Mouse (Mus musculus): ENCODE measurements around the gene Kcnj15. TPM values are rescaled to one million over a fixed set of nuclear protein-coding genes. Genes with fewer than 3 reads are reported as not detected.

Kcnj15 gene
- total and polyA plus RNA-seq, 3 experiments: 0.22 TPM; not detected in 2

DNA sequence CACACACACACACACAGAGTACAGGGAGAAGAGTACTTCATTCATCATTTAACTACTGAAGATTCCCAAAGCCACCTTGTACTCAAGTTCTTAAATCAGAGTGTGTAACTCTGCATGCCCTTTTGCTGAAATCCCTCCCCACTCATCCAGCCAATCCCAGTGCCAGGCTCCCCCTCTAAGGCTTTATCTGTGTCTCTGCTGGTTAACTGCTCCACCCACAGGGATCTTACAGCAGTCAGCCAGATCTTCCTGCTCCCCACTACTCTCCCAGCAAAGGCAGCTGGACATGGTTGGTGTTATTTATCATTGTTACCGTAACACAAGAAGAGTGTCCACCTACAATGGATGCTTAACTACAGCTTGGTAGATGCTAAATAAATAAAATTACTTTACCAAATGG is 14.0 kb upstream of the Kcnj15 start:
- Histone ChIP-seq H3K27me3 (ENCODE audit: insufficient read depth, low read length) (no peaks in the 10 kb centered on the region), H3K36me3 (replicated peaks) (no peaks in the 10 kb centered on the region), H3K4me1 (ENCODE audit: insufficient read depth, low read depth, low read length) (no peaks in the 10 kb centered on the region), H3K4me3 (ENCODE audit: low read depth, low read length) (no peak overlapping the region), H3K9me3 (replicated peaks) (no peaks in the 10 kb centered on the region)
- ATAC-seq (ENCODE audit: extremely low read depth, insufficient number of reproducible peaks, low FRiP score, poor library complexity, severe bottlenecking) (no peak), DNase-seq (ENCODE audit: low spot score) (no peak)
- TF ChIP-seq GATA2 (IDR thresholded peaks at IDR 0.05; ENCODE audit: borderline replicate concordance, low read depth, low read length): no peak
- TF ChIP-seq GATA1 (IDR thresholded peaks at IDR 0.05; ENCODE audit: borderline replicate concordance, low read length): no peak
- TF ChIP-seq TAL1 (conservative IDR thresholded peaks at IDR 0.05; ENCODE audit: low read depth, low read length): no peak
- no peak for TF ChIP-seq POLR2AphosphoS5 (IDR thresholded peaks at IDR 0.05; ENCODE audit: insufficient replicate concordance, low read depth, low read length)
- no peak for TF ChIP-seq CTCF (IDR thresholded peaks at IDR 0.05; ENCODE audit: low read depth, low read length)

- Histone ChIP-seq H3K4me3 (ENCODE audit: low read depth, low read length) (no peak overlapping the region), H3K27me3 (ENCODE audit: insufficient read depth, low read length) (no peaks in the 10 kb centered on the region), H3K9me3 (replicated peaks) (no peaks in the 10 kb centered on the region), H3K36me3 (replicated peaks) (no peaks in the 10 kb centered on the region), H3K4me1 (ENCODE audit: insufficient read depth, low read depth, low read length) (no peaks in the 10 kb centered on the region)
- no peak for ATAC-seq (ENCODE audit: extremely low read depth, insufficient number of reproducible peaks, low FRiP score, poor library complexity, severe bottlenecking)
- no peak for TF ChIP-seq TAL1 (conservative IDR thresholded peaks at IDR 0.05; ENCODE audit: low read depth, low read length)
- no peak for TF ChIP-seq POLR2AphosphoS5 (IDR thresholded peaks at IDR 0.05; ENCODE audit: insufficient replicate concordance, low read depth, low read length)
- TF ChIP-seq GATA1 (IDR thresholded peaks at IDR 0.05; ENCODE audit: borderline replicate concordance, low read length): no peak
- no peak for TF ChIP-seq GATA2 (IDR thresholded peaks at IDR 0.05; ENCODE audit: borderline replicate concordance, low read depth, low read length)
- TF ChIP-seq CTCF (IDR thresholded peaks at IDR 0.05; ENCODE audit: low read depth, low read length): no peak
- DNase-seq (ENCODE audit: low spot score): no peak
Measured at GRCm38 (mm10) chr16:95244626-95245303, 12.6 kb upstream of the Kcnj15 start.

- Histone ChIP-seq H3K4me1 (ENCODE audit: insufficient read depth, low read depth, low read length) (no peaks in the 10 kb centered on the region), H3K4me3 (ENCODE audit: low read depth, low read length) (no peak overlapping the region), H3K27me3 (ENCODE audit: insufficient read depth, low read length) (no peaks in the 10 kb centered on the region), H3K9me3 (replicated peaks) (no peaks in the 10 kb centered on the region), H3K36me3 (replicated peaks) (no peaks in the 10 kb centered on the region)
- TF ChIP-seq TAL1 (conservative IDR thresholded peaks at IDR 0.05; ENCODE audit: low read depth, low read length): no peak
- no peak for TF ChIP-seq POLR2AphosphoS5 (IDR thresholded peaks at IDR 0.05; ENCODE audit: insufficient replicate concordance, low read depth, low read length)
- TF ChIP-seq GATA2 (IDR thresholded peaks at IDR 0.05; ENCODE audit: borderline replicate concordance, low read depth, low read length): no peak
- TF ChIP-seq CTCF (IDR thresholded peaks at IDR 0.05; ENCODE audit: low read depth, low read length): no peak
- TF ChIP-seq GATA1 (IDR thresholded peaks at IDR 0.05; ENCODE audit: borderline replicate concordance, low read length): no peak
- ATAC-seq (ENCODE audit: extremely low read depth, insufficient number of reproducible peaks, low FRiP score, poor library complexity, severe bottlenecking) (no peak), DNase-seq (ENCODE audit: low spot score) (no peak)
Measured at GRCm38 (mm10) chr16:95245499-95245898, 11.9 kb upstream of the Kcnj15 start.

DNA sequence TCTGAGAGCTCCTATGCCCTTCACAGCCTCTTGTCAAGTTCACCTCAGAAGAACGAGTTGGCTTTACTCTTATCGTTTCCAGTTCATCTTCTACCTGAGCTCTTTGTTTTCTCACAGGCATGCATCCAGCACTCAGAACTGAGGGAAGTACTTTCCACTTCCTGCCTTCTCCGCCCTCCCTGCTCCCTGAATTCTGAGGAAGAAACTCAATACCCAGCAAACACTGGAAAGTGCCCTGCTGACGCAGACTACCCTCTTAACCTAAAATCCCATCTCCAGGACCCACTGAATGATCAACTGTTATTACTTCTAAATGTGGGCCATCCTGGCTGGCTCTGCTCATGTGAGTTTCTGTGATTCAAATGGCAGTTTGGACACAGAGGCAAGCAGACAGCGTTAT is 8.7 kb upstream of the Kcnj15 start:
- H3K9me3 ChIP-seq (replicated peaks): no peaks in the 10 kb centered on the region
- ATAC-seq (ENCODE audit: extremely low read depth, insufficient number of reproducible peaks, low FRiP score, poor library complexity, severe bottlenecking) (no peak), DNase-seq (ENCODE audit: low spot score) (no peak)
- no peaks in the 10 kb centered on the region for H3K4me1 ChIP-seq (ENCODE audit: insufficient read depth, low read depth, low read length)
- TF ChIP-seq GATA1 (IDR thresholded peaks at IDR 0.05; ENCODE audit: borderline replicate concordance, low read length) (no peak), GATA2 (IDR thresholded peaks at IDR 0.05; ENCODE audit: borderline replicate concordance, low read depth, low read length) (no peak), TAL1 (conservative IDR thresholded peaks at IDR 0.05; ENCODE audit: low read depth, low read length) (no peak), POLR2AphosphoS5 (IDR thresholded peaks at IDR 0.05; ENCODE audit: insufficient replicate concordance, low read depth, low read length) (no peak), CTCF (IDR thresholded peaks at IDR 0.05; ENCODE audit: low read depth, low read length) (no peak)
- H3K27me3 ChIP-seq (ENCODE audit: insufficient read depth, low read length): no peaks in the 10 kb centered on the region; the same call in 1 of the 2 replicates
- no peaks in the 10 kb centered on the region for H3K36me3 ChIP-seq (replicated peaks)
- no peak overlapping the region for H3K4me3 ChIP-seq (ENCODE audit: low read depth, low read length)

DNA sequence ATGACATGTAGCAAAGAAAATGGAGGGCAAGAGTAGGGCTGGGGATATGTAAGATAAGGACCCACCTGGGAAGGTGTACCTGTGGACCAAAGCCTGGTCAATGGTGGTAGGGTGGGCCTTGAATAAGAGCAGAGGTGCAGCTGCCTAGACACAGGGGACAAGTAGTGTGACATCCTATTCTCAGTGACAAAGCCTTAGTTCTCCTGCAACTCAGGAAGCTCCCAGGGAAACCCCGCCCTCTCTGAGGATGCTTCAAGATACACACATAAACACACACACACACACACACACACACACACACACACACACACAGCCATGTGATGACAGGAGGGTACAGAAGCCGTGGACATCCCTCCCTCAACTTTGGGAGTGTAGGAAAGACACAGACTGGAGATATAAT is 710 bp upstream of the Kcnj15 start:
- no peak for ATAC-seq (ENCODE audit: extremely low read depth, insufficient number of reproducible peaks, low FRiP score, poor library complexity, severe bottlenecking)
- H3K36me3 ChIP-seq (replicated peaks): no peaks in the 10 kb centered on the region
- no peak overlapping the region for H3K4me3 ChIP-seq (ENCODE audit: low read depth, low read length)
- no peak for DNase-seq (ENCODE audit: low spot score)
- TF ChIP-seq GATA1 (IDR thresholded peaks at IDR 0.05; ENCODE audit: borderline replicate concordance, low read length) (no peak), CTCF (IDR thresholded peaks at IDR 0.05; ENCODE audit: low read depth, low read length) (no peak), GATA2 (IDR thresholded peaks at IDR 0.05; ENCODE audit: borderline replicate concordance, low read depth, low read length) (no peak), TAL1 (conservative IDR thresholded peaks at IDR 0.05; ENCODE audit: low read depth, low read length) (no peak)
- no peaks in the 10 kb centered on the region for H3K9me3 ChIP-seq (replicated peaks)
- no peaks in the 10 kb centered on the region for H3K4me1 ChIP-seq (ENCODE audit: insufficient read depth, low read depth, low read length)
- peaks cover 8% of the 10 kb centered on the region for H3K27me3 ChIP-seq (ENCODE audit: insufficient read depth, low read length)

DNA sequence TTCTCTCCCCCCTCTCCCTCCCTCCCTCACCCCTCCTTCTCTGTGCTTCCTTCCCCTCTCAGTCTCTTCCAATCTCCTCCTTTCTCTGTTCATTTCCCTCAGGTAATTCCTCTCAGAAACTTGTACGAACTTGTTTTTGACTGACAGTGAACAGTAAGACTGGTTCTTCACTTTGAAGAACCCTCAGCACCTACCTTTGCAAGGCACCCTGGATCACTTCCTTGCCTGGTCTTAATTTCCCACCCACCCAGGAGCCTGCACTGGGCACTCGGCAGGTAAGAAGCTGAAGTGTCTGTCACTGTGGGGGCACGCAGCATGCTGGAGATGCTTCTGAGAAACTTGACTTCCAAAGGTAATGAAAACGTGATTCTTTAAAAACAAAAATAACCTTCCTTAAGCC is 742 bp downstream of the Kcnj15 start:
- Histone ChIP-seq H3K27me3 (ENCODE audit: insufficient read depth, low read length) (peaks cover 8% of the 10 kb centered on the region), H3K36me3 (replicated peaks) (no peaks in the 10 kb centered on the region), H3K4me1 (ENCODE audit: insufficient read depth, low read depth, low read length) (no peaks in the 10 kb centered on the region), H3K4me3 (ENCODE audit: low read depth, low read length) (no peak overlapping the region), H3K9me3 (replicated peaks) (no peaks in the 10 kb centered on the region)
- ATAC-seq (ENCODE audit: extremely low read depth, insufficient number of reproducible peaks, low FRiP score, poor library complexity, severe bottlenecking): no peak
- no peak for DNase-seq (ENCODE audit: low spot score)
- TF ChIP-seq GATA2 (IDR thresholded peaks at IDR 0.05; ENCODE audit: borderline replicate concordance, low read depth, low read length) (no peak), CTCF (IDR thresholded peaks at IDR 0.05; ENCODE audit: low read depth, low read length) (no peak), TAL1 (conservative IDR thresholded peaks at IDR 0.05; ENCODE audit: low read depth, low read length) (no peak), GATA1 (IDR thresholded peaks at IDR 0.05; ENCODE audit: borderline replicate concordance, low read length) (no peak), POLR2AphosphoS5 (IDR thresholded peaks at IDR 0.05; ENCODE audit: insufficient replicate concordance, low read depth, low read length) (no peak)
